Mouse (Mus musculus) heart, postnatal 14 days (tissue): ENCODE measurements around the gene Ywhag. TPM values are rescaled to one million over a fixed set of nuclear protein-coding genes. Genes with fewer than 3 reads are reported as not detected.
A peak's percentile ranks its signal among the peaks of the same experiment; 100 is the strongest.

Experiments
- DNase-seq, 2 experiments: peaks; one replicate each; pipeline ENCODE4 v3.0.0; 2021 to 2022
- intact Hi-C: fragments of 180-260 bp; cut with DNase I; formaldehyde crosslinking; loops from one replicate; pipeline ENCODE4 v1.15.1; 2025
- total RNA-seq, 2 experiments: library from RNA; stranded (reverse); gene quantifications; 2 replicates each; pipeline ENCODE4 v1.2.3; 2021

Ywhag gene
- total RNA-seq, 2 experiments from 2014 or later, result 284 to 301 TPM

DNA sequence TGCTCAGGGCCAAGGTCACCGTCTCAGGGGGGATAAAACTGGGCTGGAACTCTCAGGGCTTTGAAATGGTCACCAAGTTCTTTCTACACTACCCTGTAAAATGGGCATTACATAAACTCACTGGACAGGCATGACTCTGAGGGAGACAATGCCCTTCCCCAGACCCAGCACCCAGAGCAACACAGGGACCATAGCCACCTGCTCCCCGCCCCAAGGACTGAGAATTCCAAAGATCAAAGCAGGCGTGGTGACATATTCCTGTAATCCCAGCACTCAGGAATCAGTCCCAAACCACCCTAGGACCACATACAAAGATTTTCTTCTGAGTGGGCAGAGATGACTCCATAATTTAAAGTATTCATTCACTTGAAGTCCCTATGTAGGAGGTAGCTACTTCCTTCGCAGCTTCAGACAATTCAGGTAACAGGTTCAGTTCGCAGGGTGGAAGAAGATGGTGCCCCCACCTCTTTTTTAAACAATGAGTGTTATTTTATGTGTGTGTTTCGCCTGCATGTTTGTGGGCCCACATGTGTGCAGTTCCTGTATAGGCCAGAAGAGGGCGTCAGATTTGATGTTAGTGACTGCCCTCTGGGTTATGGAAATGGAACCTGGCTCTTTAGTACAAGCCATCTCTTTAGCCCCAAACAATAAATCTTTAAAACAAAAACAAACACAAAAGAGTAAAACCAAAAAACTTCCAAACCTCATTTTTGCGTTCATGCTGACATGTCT lies 16.9 kb downstream of the Ywhag start:
- intact Hi-C loops, result loop anchor here (2.0 kb wide), 1 partner anchor 13 kb away; no protein-coding TSS in a partner anchor
- DNase-seq, result no peak

- no peak for DNase-seq
- intact Hi-C loops, result loop anchor here (2.0 kb wide), 1 partner anchor 14 kb away; no protein-coding TSS in a partner anchor
Measured at GRCm38 (mm10) chr5:135916601-135917000, 17.8 kb downstream of the Ywhag start.

DNA sequence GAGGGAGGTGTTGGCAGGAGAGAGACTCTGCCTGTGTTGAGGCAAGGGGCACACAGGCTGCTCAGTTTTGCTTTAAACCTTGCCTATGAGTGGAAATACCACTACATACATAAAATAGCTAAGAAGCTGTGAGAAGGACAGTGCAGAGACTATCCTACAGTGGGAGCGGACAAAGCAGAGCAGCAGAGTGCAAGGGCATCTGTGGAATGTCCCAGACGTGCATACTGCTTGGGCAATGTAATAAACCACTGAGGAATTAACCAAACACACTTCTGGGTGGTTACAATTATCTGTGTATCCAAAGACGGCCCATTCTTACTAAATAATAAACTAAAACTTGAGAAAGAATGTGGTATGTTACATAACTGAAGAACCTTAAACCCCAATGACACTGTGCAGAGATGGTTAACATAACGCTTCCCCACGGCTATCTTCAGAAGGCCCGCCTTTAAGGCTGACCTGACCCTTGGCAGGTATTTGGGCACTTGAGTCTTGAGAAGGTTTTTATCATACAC lies 18.3 kb downstream of the Ywhag start:
- DNase-seq, result no peak
- intact Hi-C loops, result loop anchor here (2.0 kb wide), 1 partner anchor 15 kb away; no protein-coding TSS in a partner anchor

DNA sequence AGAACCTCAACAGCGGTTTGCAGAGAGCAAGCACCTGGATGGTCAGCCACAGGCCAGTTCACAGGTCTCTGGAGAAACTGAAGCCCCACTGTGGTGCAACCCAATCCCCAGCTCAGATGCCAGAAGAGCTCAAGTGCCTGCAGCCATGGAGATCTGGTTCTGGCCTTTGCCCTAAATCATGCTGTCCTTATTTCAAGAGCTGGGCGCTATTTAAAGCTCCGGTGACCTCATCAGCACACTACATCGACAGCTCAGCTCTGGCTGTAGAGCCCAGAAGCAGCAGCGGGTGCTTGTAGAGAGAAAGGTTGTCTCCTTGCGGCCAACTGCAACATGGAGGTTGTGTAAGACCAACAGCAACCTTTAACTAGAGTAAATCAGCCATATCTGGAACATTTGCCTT lies 20.3 kb downstream of the Ywhag start:
- intact Hi-C loops, result no loop called here
- peak; percentile 59 to 73 for DNase-seq

- intact Hi-C loops, result no loop called here
- DNase-seq, result no peak
Measured at GRCm38 (mm10) chr5:135913201-135913600, 21.2 kb downstream of the Ywhag start.

DNA sequence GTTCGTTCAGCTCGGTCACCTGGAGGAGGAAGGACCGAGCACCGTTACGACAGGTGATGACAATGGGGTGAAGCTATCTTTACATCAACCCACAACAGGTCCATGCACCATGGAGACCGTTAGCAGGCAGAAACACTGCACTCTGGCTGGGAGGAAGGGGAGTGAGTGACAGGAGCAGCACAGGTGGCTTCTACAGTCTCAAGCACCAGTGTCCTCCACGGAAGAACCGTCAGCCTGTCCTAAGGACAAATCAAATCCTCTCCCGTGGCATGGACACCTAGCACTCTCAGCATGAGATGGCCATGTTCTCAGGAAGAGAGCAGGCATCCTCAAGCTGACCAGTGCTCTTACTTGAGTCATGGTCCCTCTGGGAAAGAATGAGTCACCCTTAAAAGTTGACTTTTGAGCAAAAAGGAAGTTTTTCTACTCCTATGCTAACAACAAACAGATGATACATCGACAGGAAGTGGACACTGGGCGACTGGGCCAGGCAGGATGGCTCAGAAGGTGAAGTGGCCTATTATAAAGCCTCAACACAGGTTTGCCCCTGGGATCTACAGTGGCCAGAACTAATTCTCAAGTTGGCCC lies 22.7 kb downstream of the Ywhag start:
- DNase-seq, result no peak
- intact Hi-C loops, result no loop called here

- intact Hi-C loops, result no loop called here
- DNase-seq, result no peak
Measured at GRCm38 (mm10) chr5:135910813-135911212, 23.6 kb downstream of the Ywhag start.

DNA sequence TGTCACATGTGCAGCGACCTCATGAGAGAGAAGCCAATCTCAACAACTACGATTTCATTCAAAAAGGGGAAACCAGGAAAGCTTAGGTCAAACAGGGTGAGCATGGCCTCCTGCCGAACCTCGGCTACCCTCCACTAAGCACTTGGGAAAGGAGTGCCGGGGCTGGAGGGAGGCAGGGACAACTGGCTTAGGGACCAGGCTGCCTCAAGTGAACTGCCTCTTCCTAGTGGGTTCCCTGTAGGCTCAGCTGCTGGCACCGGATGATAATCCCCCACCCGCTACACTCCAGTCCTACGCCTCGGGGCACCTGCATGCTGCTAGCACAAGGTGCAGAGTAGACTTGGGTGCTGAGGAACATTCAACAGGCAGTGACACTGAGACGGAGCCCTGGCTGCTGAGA lies 24.8 kb downstream of the Ywhag start:
- intact Hi-C loops, result no loop called here
- DNase-seq, result peak; percentile 37 to 65

GRCm38 (mm10) chr5:135908989-135909388 lies 25.4 kb downstream of the Ywhag start:
- intact Hi-C loops, result no loop called here
- DNase-seq, result no peak

- intact Hi-C loops, result no loop called here
- DNase-seq, result no peak
Measured at GRCm38 (mm10) chr5:135908185-135908584, 26.2 kb downstream of the Ywhag start.

GRCm38 (mm10) chr5:135907256-135907655 lies 27.2 kb downstream of the Ywhag start:
- DNase-seq, result peak; percentile 67 to 72
- intact Hi-C loops, result no loop called here

DNA sequence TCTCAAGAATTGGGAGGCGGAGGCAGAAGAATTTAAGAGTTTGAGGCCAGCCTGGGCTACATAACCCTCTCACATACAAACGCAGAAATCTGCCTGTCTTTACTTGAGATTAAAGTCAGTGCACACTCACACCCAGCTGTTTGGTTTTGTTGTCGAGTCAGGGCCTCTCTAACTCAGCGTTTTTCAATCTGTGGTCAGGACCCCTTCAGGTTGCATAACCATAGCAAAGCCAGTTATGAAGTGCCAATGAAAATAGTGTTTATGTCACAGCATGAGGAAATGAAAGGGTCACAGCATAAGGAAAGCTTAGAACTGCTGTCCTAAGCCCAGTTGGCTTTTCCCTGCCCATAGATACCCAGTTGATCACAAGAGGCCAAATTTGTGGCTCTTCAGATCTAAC lies 27.6 kb downstream of the Ywhag start:
- intact Hi-C loops, result no loop called here
- no peak for DNase-seq

DNA sequence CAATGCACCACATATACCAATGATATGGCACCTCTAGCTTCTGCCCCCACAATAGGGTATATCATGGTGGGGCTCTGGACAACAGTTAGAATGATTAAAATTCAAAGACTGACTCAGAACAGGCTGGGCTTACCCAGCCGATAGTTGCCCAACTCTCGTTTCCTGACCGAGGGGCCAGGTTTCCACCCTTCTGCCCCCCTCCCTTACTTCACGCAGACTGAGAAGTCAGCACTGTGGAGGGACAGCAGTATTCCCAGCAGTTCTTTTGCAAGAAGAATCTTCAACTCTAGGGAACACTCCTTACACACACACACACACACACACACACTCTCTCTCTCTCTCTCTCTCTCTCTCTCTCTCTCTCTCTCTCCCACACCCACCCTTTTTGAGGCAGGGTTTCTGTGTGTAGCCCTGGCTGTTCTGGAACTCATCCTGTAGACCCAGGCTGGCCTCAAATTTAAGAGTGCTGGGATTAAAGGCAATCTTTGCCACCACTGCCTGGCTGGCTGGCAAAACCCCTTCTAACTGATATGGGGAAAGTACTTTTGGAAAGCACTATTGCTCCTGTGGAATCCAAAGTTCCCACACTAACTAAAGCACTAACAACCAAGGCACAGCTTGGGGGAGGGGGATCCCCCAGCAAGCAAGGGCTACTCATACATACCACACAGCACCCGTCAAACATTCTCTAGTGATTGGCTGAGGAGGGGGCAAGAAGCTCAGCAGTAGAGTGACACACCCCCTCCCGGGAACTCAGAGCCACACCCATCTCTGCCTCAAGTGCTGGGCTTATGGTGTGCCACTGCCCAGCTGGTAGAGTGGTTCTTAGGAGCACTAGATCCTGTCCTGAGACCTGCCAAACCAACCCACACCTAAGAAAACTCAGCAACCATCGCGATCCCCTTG lies 28.8 kb downstream of the Ywhag start:
- no peak for DNase-seq
- intact Hi-C loops, result loop anchor here (2.0 kb wide), 1 partner anchor 29 kb away; the partner anchor contains the start of gene Ywhag

DNA sequence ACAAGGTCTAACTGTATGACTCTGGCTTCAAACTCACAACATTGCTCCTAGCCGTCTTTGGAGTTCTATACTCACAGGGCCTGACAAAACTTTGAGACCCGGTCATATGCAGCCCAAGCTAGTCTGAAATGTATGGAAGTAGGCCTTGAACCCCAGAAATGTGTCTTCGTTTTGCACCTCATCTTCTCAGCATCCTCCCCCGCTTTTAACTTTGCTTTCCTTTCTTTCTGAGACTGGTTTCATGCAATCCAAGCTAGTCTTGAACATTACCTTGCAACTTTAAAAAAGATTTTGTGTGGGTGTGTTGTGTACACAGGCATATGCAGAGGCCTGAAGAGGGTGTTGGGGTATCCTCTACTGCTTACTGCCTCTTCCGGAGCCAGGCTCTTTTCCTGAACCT lies 30.2 kb downstream of the Ywhag start:
- intact Hi-C loops, result loop anchor here (2.0 to 5.0 kb wide), 5 partner anchors 31 to 158 kb away; partner anchors contain the start of genes Ywhag and Zp3
- DNase-seq, result no peak

GRCm38 (mm10) chr5:135903551-135904151 lies 30.8 kb downstream of the Ywhag start:
- intact Hi-C loops, result loop anchor here (2.0 to 5.0 kb wide), 5 partner anchors 31 to 159 kb away; partner anchors contain the start of genes Ywhag and Zp3
- DNase-seq, result peak; percentile 90 to 96

- no peak for DNase-seq
- intact Hi-C loops, result loop anchor here (5.0 kb wide), 4 partner anchors 64 to 159 kb away; partner anchors contain the start of gene Zp3
Measured at GRCm38 (mm10) chr5:135903058-135903457, 31.4 kb downstream of the Ywhag start.

DNA sequence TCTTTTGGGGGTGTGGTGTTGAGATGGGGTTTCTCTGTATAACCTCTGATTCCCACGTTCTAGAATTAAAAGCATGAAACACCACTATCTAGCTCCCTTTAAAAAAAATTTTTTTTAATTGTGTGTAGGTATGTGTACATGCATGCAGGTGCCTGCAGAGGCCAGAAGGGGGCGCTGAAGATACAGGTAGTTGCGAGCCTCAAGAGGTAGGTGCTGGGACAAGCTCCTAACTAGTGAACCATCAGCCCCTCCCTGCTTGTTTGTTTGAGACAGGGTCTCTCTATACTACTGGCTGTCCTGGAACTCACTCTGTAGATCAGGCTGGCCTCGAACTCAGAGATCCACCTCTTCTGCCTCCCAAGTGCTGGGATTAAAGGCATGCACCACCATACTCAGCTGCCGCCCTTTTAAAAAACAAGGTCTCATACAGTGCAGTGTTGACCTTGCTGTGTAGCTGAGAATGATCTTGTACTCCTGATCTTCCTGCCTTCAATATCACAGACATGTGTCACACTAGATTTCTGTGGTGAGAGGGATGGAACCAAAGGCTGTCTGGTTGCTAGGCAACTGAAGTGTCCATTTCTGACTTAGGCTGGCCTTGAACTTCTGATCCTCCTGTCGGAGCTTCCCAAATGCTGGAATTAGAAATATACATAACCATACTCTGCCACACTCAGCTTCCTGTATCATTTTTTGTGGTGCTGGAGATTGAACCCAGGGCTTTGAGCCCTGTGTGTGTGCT lies 32.9 kb downstream of the Ywhag start:
- intact Hi-C loops, result loop anchor here (5.0 kb wide), 4 partner anchors 66 to 161 kb away; partner anchors contain the start of gene Zp3
- no peak for DNase-seq

DNA sequence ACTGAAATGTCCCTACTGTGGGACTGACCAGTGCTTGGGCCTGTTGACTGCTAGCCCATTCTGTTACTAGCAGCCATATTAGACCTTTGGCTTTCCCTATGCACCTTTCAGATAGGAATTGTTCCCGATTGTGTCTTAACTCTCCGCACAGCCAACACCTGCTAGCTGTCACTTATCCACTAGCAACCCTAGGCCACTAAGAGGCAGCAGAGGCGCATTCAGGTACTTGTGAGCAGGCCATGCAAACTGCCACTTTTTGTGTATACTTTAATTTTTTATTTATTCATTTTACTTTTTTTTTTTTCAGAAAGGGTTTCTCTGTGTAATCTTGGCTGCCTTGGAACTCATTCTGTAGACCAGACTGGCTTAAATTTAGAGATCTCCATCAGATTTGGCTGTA lies 33.7 kb downstream of the Ywhag start:
- no peak for DNase-seq
- intact Hi-C loops, result loop anchor here (5.0 kb wide), 4 partner anchors 67 to 162 kb away; partner anchors contain the start of gene Zp3

- no peak for DNase-seq
- intact Hi-C loops, result loop anchor here (5.0 kb wide), 4 partner anchors 67 to 162 kb away; partner anchors contain the start of gene Zp3
Measured at GRCm38 (mm10) chr5:135899833-135900232, 34.6 kb downstream of the Ywhag start.
